Mouse (Mus musculus) kidney, embryonic 15.5 days (tissue): Measurements from ENCODE around the gene Cela2a. TPM values are rescaled to one million over a fixed set of nuclear protein-coding genes. Genes with fewer than 3 reads are reported as not detected.

Source experiments
- ATAC-seq: fragments of 200-750 bp; cut with Nextera tagmentation; replicated peaks from 2 replicates; pipeline ENCODE4 v1.8.0; 2017; ENCODE audit warnings: moderate TSS enrichment; ENCODE audit not compliant: low FRiP score
- H3K27ac ChIP-seq: fragments of 300-500 bp; sonication (generic); 2 replicates; pipeline ENCODE4 v1.5.1; 2015; ENCODE audit warnings: mild to moderate bottlenecking, inconsistent platforms
- H3K27me3 ChIP-seq: fragments of 300-500 bp; sonication (generic); 2 replicates; pipeline ENCODE4 v1.6.1; 2015; ENCODE audit warnings: inconsistent platforms
- H3K36me3 ChIP-seq: fragments of 300-500 bp; sonication (generic); 2 replicates; pipeline ENCODE4 v1.6.1; 2015; ENCODE audit warnings: inconsistent platforms
- H3K4me1 ChIP-seq: fragments of 300-500 bp; sonication (generic); 2 replicates; pipeline ENCODE4 v1.6.1; 2015; ENCODE audit warnings: inconsistent platforms
- H3K4me2 ChIP-seq: fragments of 300-500 bp; sonication (generic); 2 replicates; pipeline ENCODE4 v1.6.1; 2015; ENCODE audit warnings: moderate library complexity, mild to moderate bottlenecking, inconsistent platforms
- H3K4me3 ChIP-seq: fragments of 300-500 bp; sonication (generic); replicated peaks from 2 replicates; pipeline ENCODE4 v1.5.1; 2015; ENCODE audit warnings: mild to moderate bottlenecking, inconsistent platforms
- H3K9ac ChIP-seq: fragments of 300-500 bp; sonication (generic); 2 replicates; pipeline ENCODE4 v1.6.1; 2015; ENCODE audit warnings: mild to moderate bottlenecking, inconsistent platforms
- H3K9me3 ChIP-seq: fragments of 300-500 bp; sonication (generic); replicated peaks from 2 replicates; pipeline ENCODE4 v1.6.1; 2016; ENCODE audit warnings: inconsistent platforms
- WGBS: fragments of 180-500 bp; shearing (Covaris S2); methylation state at CpG from one replicate; pipeline ENCODE4 v1.1.7; 2015; ENCODE audit warnings: mixed read lengths; 5-methylcytosine and 5-hydroxymethylcytosine counted together
- polyA plus RNA-seq: library from polyadenylated mRNA; unstranded; fragments of >200 nt; fragmentation: Nextera tagmentation; extraction: Ambion mirVana; gene quantifications from 2 replicates; pipeline ENCODE4 v1.2.1, GENCODE M21; 2015

Cela2a gene
- polyA plus RNA-seq, 1 experiment from 2014 or later, result 0.19 TPM

DNA sequence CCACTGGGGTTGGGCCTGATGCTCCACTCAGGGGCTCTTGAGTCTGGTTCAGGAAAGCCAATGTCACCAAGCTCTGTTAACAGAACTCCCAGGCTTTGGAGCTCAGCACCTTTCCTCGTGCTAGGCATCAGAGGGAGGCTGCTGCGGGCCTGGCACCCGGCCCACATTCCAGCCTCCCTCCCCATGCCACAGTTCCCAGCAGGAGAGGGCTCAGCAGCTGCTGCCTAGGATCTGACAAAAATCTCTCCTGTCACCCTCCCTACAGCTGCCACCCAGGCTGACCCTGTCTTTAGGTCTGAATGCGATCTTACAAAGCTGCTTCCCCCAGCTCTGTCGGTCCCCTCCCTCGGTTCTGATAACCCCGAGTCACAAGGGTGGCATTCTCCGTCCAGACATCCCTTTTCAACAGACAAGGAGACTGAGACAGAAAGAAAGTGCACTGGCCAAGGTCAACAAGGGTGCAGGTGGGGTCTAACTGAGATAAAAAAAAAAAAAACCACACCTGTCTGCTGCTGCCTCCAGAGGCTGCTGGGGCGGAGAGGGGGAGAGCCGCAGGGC lies 41.1 kb upstream of the Cela2a start:
- H3K4me1 ChIP-seq, result peaks cover 42% of the 10 kb centered on the region
- H3K9me3 ChIP-seq, result no peaks in the 10 kb centered on the region
- H3K27me3 ChIP-seq, result no peaks in the 10 kb centered on the region
- H3K9ac ChIP-seq, result no peak overlapping the region
- no peak overlapping the region for H3K4me2 ChIP-seq
- peak overlapping the region; percentile 1; the same call in 1 of the 2 replicates for H3K27ac ChIP-seq
- H3K36me3 ChIP-seq, result peaks cover 7% of the 10 kb centered on the region
- ATAC-seq, result no peak
- no peak overlapping the region for H3K4me3 ChIP-seq
- WGBS, result 37% methylated on average over 10 of the region's 10 CpGs

GRCm38 (mm10) chr4:141865600-141865999 lies 39.6 kb upstream of the Cela2a start:
- H3K9me3 ChIP-seq, result no peaks in the 10 kb centered on the region
- no peak overlapping the region for H3K9ac ChIP-seq
- H3K4me2 ChIP-seq, result no peak overlapping the region
- no peak overlapping the region for H3K4me3 ChIP-seq
- peaks cover 28% of the 10 kb centered on the region for H3K4me1 ChIP-seq
- no peak overlapping the region for H3K27ac ChIP-seq
- peaks cover 17% of the 10 kb centered on the region for H3K36me3 ChIP-seq
- H3K27me3 ChIP-seq, result no peaks in the 10 kb centered on the region
- no peak for ATAC-seq
- WGBS, result 95% methylated on average over 5 of the region's 5 CpGs

- H3K4me1 ChIP-seq, result peaks cover 24% of the 10 kb centered on the region
- 88% methylated on average over 5 of the region's 5 CpGs for WGBS
- no peaks in the 10 kb centered on the region for H3K9me3 ChIP-seq
- no peak for ATAC-seq
- no peaks in the 10 kb centered on the region for H3K27me3 ChIP-seq
- H3K4me3 ChIP-seq, result no peak overlapping the region
- H3K9ac ChIP-seq, result no peak overlapping the region
- H3K27ac ChIP-seq, result no peak overlapping the region
- peaks cover 22% of the 10 kb centered on the region for H3K36me3 ChIP-seq
- H3K4me2 ChIP-seq, result no peak overlapping the region
Observed at GRCm38 (mm10) chr4:141865006-141865405, 39.0 kb upstream of the Cela2a start.

DNA sequence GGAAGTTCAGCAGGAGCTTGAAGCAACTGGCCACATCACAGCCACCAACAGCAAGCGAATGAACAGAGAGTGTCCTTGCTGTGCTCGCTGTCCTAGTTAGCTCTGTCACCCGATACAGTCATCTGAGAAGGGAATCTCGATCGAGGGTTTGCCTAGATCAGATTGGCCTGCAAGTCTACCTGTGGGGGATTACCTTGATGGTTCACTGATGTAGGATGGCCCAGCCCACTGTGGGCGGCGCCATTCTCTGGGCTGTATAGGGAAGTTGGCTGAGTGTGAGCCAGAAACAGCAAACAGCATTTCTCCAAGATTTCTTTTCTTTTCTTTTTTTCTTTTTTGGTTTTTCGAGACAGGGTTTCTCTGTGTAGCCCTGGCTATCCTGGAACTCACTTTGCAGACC lies 38.5 kb upstream of the Cela2a start:
- Histone ChIP-seq H3K27ac (no peak overlapping the region), H3K36me3 (peaks cover 27% of the 10 kb centered on the region), H3K9ac (no peak overlapping the region), H3K27me3 (no peaks in the 10 kb centered on the region), H3K4me2 (no peak overlapping the region), H3K4me3 (no peak overlapping the region), H3K9me3 (no peaks in the 10 kb centered on the region), H3K4me1 (peaks cover 20% of the 10 kb centered on the region)
- WGBS, result 87% methylated on average over 8 of the region's 8 CpGs
- ATAC-seq, result no peak

DNA sequence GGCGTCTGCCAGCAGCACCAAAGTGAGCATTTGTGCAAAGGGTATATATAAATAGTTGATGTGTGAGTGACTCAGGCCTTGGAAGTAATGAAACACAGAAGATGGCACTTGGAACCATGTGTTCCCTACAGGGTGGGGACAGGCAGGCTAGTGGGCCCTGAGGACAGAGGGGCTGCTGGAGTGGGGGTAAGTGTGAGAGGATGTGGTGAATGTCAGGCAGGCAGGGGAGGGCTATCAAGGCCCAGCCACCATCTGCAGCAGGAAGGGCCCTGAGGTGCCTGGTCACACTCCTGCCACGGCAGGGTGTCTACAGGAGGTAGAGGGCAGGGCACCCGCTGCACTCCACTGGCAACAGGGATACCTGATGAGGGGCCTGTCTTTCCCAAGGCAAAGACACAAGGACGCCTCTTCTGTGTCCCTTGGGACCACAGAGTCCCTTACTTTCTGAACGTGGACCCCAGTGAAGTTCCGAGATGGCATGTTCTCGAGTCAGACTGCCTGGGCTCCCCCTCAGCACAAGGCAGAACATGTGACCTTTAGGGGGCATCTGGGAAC lies 37.8 kb upstream of the Cela2a start:
- H3K9me3 ChIP-seq, result no peaks in the 10 kb centered on the region
- WGBS, result 81% methylated on average over 7 of the region's 7 CpGs
- ATAC-seq, result no peak
- no peak overlapping the region for H3K27ac ChIP-seq
- no peak overlapping the region for H3K4me2 ChIP-seq
- no peaks in the 10 kb centered on the region for H3K27me3 ChIP-seq
- H3K4me1 ChIP-seq, result peaks cover 20% of the 10 kb centered on the region
- peaks cover 34% of the 10 kb centered on the region for H3K36me3 ChIP-seq
- H3K4me3 ChIP-seq, result no peak overlapping the region
- no peak overlapping the region for H3K9ac ChIP-seq

- no peak overlapping the region for H3K4me2 ChIP-seq
- no peaks in the 10 kb centered on the region for H3K27me3 ChIP-seq
- 88% methylated on average over 5 of the region's 5 CpGs for WGBS
- H3K27ac ChIP-seq, result no peak overlapping the region
- no peak overlapping the region for H3K4me3 ChIP-seq
- peaks cover 18% of the 10 kb centered on the region for H3K4me1 ChIP-seq
- no peak overlapping the region for H3K9ac ChIP-seq
- ATAC-seq, result no peak
- H3K9me3 ChIP-seq, result no peaks in the 10 kb centered on the region
- H3K36me3 ChIP-seq, result peaks cover 38% of the 10 kb centered on the region
Observed at GRCm38 (mm10) chr4:141862867-141863266, 36.9 kb upstream of the Cela2a start.

GRCm38 (mm10) chr4:141861591-141862295 lies 35.8 kb upstream of the Cela2a start:
- no peak for ATAC-seq
- 86% methylated on average over 17 of the region's 17 CpGs for WGBS
- H3K9ac ChIP-seq, result no peak overlapping the region
- peaks cover 40% of the 10 kb centered on the region for H3K36me3 ChIP-seq
- no peaks in the 10 kb centered on the region for H3K27me3 ChIP-seq
- no peak overlapping the region for H3K4me3 ChIP-seq
- peaks cover 10% of the 10 kb centered on the region for H3K4me1 ChIP-seq
- no peak overlapping the region for H3K27ac ChIP-seq
- no peaks in the 10 kb centered on the region for H3K9me3 ChIP-seq
- no peak overlapping the region for H3K4me2 ChIP-seq

- H3K4me2 ChIP-seq, result no peak overlapping the region
- H3K36me3 ChIP-seq, result peaks cover 40% of the 10 kb centered on the region
- H3K27me3 ChIP-seq, result no peaks in the 10 kb centered on the region
- H3K4me3 ChIP-seq, result no peak overlapping the region
- no peak overlapping the region for H3K9ac ChIP-seq
- no peak overlapping the region for H3K27ac ChIP-seq
- H3K4me1 ChIP-seq, result 0 out of 2 replicates have a peak, but pooled peaks cover 7% of the 10 kb centered on the region
- H3K9me3 ChIP-seq, result no peaks in the 10 kb centered on the region
- no peak for ATAC-seq
- 64% methylated on average over 19 of the region's 19 CpGs for WGBS
Observed at GRCm38 (mm10) chr4:141860246-141860841, 34.4 kb upstream of the Cela2a start.

DNA sequence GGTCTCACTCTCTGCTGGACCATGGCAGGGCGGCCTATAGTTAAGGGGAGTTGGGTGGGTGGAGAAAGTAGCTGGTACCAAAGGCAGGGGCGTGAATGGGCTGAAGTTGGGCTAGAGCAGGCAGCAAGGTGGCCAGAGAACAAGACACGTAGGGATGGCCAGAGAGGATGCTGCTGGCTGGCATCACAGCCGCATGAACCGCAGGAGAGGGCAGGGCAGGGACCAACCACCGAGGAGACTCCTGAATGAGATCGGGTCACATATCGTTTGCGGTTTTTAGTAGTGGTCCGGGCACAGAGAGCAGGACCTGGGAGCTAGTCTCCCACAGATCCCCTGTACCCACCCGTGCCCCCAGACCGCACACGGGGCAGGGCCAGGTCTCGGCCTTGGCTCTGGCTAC lies 33.4 kb upstream of the Cela2a start:
- ATAC-seq, result no peak
- Histone ChIP-seq H3K9ac (no peak overlapping the region), H3K4me2 (no peak overlapping the region), H3K9me3 (no peaks in the 10 kb centered on the region), H3K4me3 (no peak overlapping the region), H3K27me3 (no peaks in the 10 kb centered on the region), H3K36me3 (peaks cover 40% of the 10 kb centered on the region), H3K4me1 (0 out of 2 replicates have a peak, but pooled peaks cover 7% of the 10 kb centered on the region), H3K27ac (no peak overlapping the region)
- 89% methylated on average over 14 of the region's 14 CpGs for WGBS

DNA sequence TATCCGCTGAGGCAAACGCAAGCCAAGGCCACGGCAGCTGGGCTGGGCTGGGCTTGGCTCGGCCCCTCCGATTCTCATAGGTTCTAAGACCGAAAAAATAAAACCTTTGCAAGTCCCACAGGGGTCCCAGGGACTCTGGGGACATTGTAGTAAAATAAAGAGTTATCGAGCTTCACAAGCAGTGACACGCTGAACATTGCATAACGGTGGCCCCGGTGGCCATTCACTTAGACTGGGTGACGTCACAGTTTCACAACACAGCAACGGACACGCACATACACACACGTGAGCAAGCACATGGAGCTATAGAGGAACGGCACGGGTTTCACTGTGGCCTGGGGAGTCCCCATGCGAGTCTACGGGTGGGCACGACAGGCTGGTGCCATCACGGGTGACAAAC lies 32.5 kb upstream of the Cela2a start:
- ATAC-seq, result no peak
- H3K4me1 ChIP-seq, result 0 out of 2 replicates have a peak, but pooled peaks cover 7% of the 10 kb centered on the region
- H3K27ac ChIP-seq, result no peak overlapping the region
- WGBS, result 86% methylated on average over 20 of the region's 20 CpGs
- no peak overlapping the region for H3K4me3 ChIP-seq
- H3K27me3 ChIP-seq, result no peaks in the 10 kb centered on the region
- H3K9ac ChIP-seq, result no peak overlapping the region
- H3K9me3 ChIP-seq, result no peaks in the 10 kb centered on the region
- H3K4me2 ChIP-seq, result no peak overlapping the region
- H3K36me3 ChIP-seq, result peaks cover 40% of the 10 kb centered on the region

DNA sequence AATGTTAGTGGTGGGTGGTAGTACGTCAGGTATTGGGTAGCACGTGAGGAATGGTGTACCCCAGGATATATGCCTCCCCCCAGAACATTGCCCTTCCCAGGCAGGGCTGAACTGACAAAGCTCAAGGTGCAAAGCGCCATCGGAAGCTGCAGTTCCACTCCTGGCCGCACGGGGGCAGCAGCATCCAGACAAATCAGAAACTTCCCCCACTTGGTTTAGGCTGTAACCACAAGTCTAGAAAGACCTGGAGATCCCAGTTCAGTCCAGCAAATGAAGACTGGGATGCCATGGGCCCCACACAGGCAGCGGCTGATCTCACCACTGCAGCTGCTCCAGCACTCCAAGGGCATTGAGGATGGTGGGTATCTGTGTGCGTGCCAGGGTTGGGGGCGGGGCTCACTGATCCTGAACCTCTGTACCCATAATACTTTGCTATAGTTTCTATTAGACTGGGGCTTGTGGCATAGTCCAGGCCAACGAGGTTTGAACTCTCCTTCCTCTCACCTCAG lies 31.5 kb upstream of the Cela2a start:
- peaks cover 40% of the 10 kb centered on the region for H3K36me3 ChIP-seq
- H3K27me3 ChIP-seq, result no peaks in the 10 kb centered on the region
- H3K27ac ChIP-seq, result 0 out of 2 replicates have a peak overlapping the region, but pooled peaks have one; percentile 3
- 0 out of 2 replicates have a peak, but pooled peaks cover 4% of the 10 kb centered on the region for H3K4me1 ChIP-seq
- no peak overlapping the region for H3K4me3 ChIP-seq
- H3K9ac ChIP-seq, result no peak overlapping the region
- no peaks in the 10 kb centered on the region for H3K9me3 ChIP-seq
- no peak overlapping the region for H3K4me2 ChIP-seq
- 20% methylated on average over 10 of the region's 10 CpGs for WGBS
- peak; percentile 55 for ATAC-seq

- 0 out of 2 replicates have a peak, but pooled peaks cover 4% of the 10 kb centered on the region for H3K4me1 ChIP-seq
- 86% methylated on average over 9 of the region's 9 CpGs for WGBS
Observed at GRCm38 (mm10) chr4:141853437-141853836, 27.5 kb upstream of the Cela2a start.

More at GRCm38 (mm10) chr4:141853437-141853836, 27.5 kb upstream of the Cela2a start:
- H3K4me2 ChIP-seq, result no peak overlapping the region
- H3K9me3 ChIP-seq, result no peaks in the 10 kb centered on the region
- no peaks in the 10 kb centered on the region for H3K27me3 ChIP-seq
- H3K36me3 ChIP-seq, result 0 out of 2 replicates have a peak, but pooled peaks cover 5% of the 10 kb centered on the region
- ATAC-seq, result no peak
- no peak overlapping the region for H3K9ac ChIP-seq
- no peak overlapping the region for H3K27ac ChIP-seq
- no peak overlapping the region for H3K4me3 ChIP-seq
